Mouse (Mus musculus) MEL (cell line): Measurements from ENCODE around the gene Pdpn.

Source experiments
- CHD2 ChIP-seq: IDR thresholded peaks from 2 replicates; pipeline ENCODE4 v1.6.1; 2011; ENCODE audit warnings: low read length, improper control_type of control experiment
- CTCF ChIP-seq, 3 experiments: IDR thresholded peaks in 2 of 3; conservative IDR thresholded peaks in 1 of 3; 2 replicates each; pipeline ENCODE4 v1.5.1; 2011 to 2012; ENCODE audit warnings: low read length in 3 of 3, low read depth in 2 of 3, mild to moderate bottlenecking in 2 of 3, improper control_type of control experiment in 1 of 3, inconsistent platforms in 1 of 3, mixed read lengths in 1 of 3, moderate library complexity in 1 of 3; ENCODE audit not compliant: control insufficient read depth in 1 of 3, insufficient read depth in 1 of 3, poor library complexity in 1 of 3, severe bottlenecking in 1 of 3
- ELF1 ChIP-seq: IDR thresholded peaks from 2 replicates; pipeline ENCODE4 v1.6.1; 2014; ENCODE audit warnings: low read depth, mild to moderate bottlenecking, inconsistent platforms, low read length, improper control_type of control experiment, moderate library complexity
- GATA1 ChIP-seq: IDR thresholded peaks from 2 replicates; pipeline ENCODE4 v1.6.1; 2011; ENCODE audit warnings: low read depth, low read length, improper control_type of control experiment
- KAT2A ChIP-seq: conservative IDR thresholded peaks from 2 replicates; pipeline ENCODE4 v1.6.1; 2012; ENCODE audit warnings: low read depth, low read length, improper control_type of control experiment, inconsistent platforms
- POLR2A ChIP-seq, 2 experiments: IDR thresholded peaks; 2 replicates each; pipeline ENCODE4 v1.6.1; 2011 to 2012; ENCODE audit warnings: low read length in 2 of 2, mild to moderate bottlenecking in 2 of 2, control low read depth in 1 of 2, improper control_type of control experiment in 1 of 2, low read depth in 1 of 2, moderate library complexity in 1 of 2; ENCODE audit not compliant: control insufficient read depth in 1 of 2, insufficient read depth in 1 of 2, poor library complexity in 1 of 2
- USF1 ChIP-seq: IDR thresholded peaks from 2 replicates; pipeline ENCODE4 v1.6.1; 2014; ENCODE audit warnings: low read depth, mild to moderate bottlenecking, inconsistent platforms, low read length, improper control_type of control experiment, moderate library complexity
- USF2 ChIP-seq, 2 experiments: IDR thresholded peaks; 2 replicates each; pipeline ENCODE4 v1.6.1; 2011 to 2012; ENCODE audit warnings: improper control_type of control experiment in 2 of 2, low read length in 2 of 2, borderline replicate concordance in 1 of 2, inconsistent platforms in 1 of 2, low read depth in 1 of 2, mild to moderate bottlenecking in 1 of 2; ENCODE audit not compliant: insufficient read depth in 1 of 2

GRCm38 (mm10) chr4:143280166-143280565 lies 19.2 kb downstream of the Pdpn start:
- TF ChIP-seq GATA1 (no peak), CHD2 (no peak), USF2 (IDR thresholded peaks at IDR 0.05; ENCODE audit: borderline replicate concordance in 1 of 2, insufficient read depth in 1 of 2, low read depth in 1 of 2, low read length in 2 of 2) (no peak), USF1 (no peak), KAT2A (no peak), CTCF (IDR thresholded peaks at IDR 0.05 in 2 of 3, conservative IDR thresholded peaks at IDR 0.05 in 1 of 3; ENCODE audit: control insufficient read depth in 1 of 3, insufficient read depth in 1 of 3, low read depth in 2 of 3, low read length in 3 of 3, poor library complexity in 1 of 3, severe bottlenecking in 1 of 3) (peak in 2 of 3 experiments; percentile 16 to 24; a peak in 1 of 6 replicates), POLR2A (IDR thresholded peaks at IDR 0.05; ENCODE audit: control insufficient read depth in 1 of 2, insufficient read depth in 1 of 2, low read depth in 1 of 2, low read length in 2 of 2, poor library complexity in 1 of 2) (no peak), ELF1 (no peak)
